Mouse (Mus musculus) heart, adult 2 months (tissue): ENCODE measurements around the gene Abcc1. TPM values are rescaled to one million over a fixed set of nuclear protein-coding genes. Genes with fewer than 3 reads are reported as not detected.

ENCODE experiments used
- DNase-seq, 2 experiments: peaks; one replicate each; pipeline ENCODE4 v3.0.0; 2021
- H3K27ac ChIP-seq: fragments of 200-600 bp; 2 replicates; pipeline ENCODE4 v1.8.1; 2022
- H3K27me3 ChIP-seq: fragments of 200-500 bp; 2 replicates; pipeline ENCODE4 v1.6.1; 2012; ENCODE audit warnings: mild to moderate bottlenecking, low read length, inconsistent platforms, mixed read lengths; ENCODE audit not compliant: control insufficient read depth, insufficient read depth
- H3K36me3 ChIP-seq: fragments of 200-500 bp; 2 replicates; pipeline ENCODE4 v1.6.1; 2012; ENCODE audit warnings: low read length, inconsistent platforms; ENCODE audit not compliant: control insufficient read depth, insufficient read depth
- H3K4me1 ChIP-seq: fragments of 200-500 bp; 2 replicates; pipeline ENCODE4 v1.6.1; 2011; ENCODE audit warnings: low read length; ENCODE audit not compliant: control insufficient read depth, insufficient read depth
- H3K4me3 ChIP-seq: fragments of 200-600 bp; 2 replicates; pipeline ENCODE4 v1.8.1; 2022
- H3K79me2 ChIP-seq: fragments of 200-500 bp; replicated peaks from 2 replicates; pipeline ENCODE4 v1.6.1; 2012; ENCODE audit warnings: mild to moderate bottlenecking, inconsistent platforms, low read length, moderate library complexity, mixed read lengths; ENCODE audit not compliant: control insufficient read depth, insufficient read depth
- H3K9ac ChIP-seq: fragments of 200-500 bp; 2 replicates; pipeline ENCODE4 v1.6.1; 2012; ENCODE audit warnings: low read depth, mild to moderate bottlenecking, control low read depth, inconsistent platforms, low read length, mixed read lengths
- CTCF ChIP-seq: fragments of 200-600 bp; IDR thresholded peaks from 2 replicates; pipeline ENCODE4 v1.8.1; 2022; ENCODE audit warnings: antibody characterized with exemption, mild to moderate bottlenecking, moderate library complexity
- EP300 ChIP-seq: fragments of 200-500 bp; IDR thresholded peaks from 2 replicates; pipeline ENCODE4 v1.6.1; 2011; ENCODE audit warnings: low read depth, low read length, control low read depth; ENCODE audit not compliant: insufficient read depth
- POLR2A ChIP-seq: fragments of 200-500 bp; IDR thresholded peaks from 2 replicates; pipeline ENCODE4 v1.6.1; 2011; ENCODE audit warnings: mild to moderate bottlenecking, low read depth, low read length, control low read depth; ENCODE audit not compliant: insufficient read depth
- WGBS: fragments of 180-500 bp; shearing (Covaris S2); methylation state at CpG from one replicate; pipeline ENCODE4 v1.1.7; 2018; 5-methylcytosine and 5-hydroxymethylcytosine counted together
- intact Hi-C: fragments of 180-260 bp; cut with DNase I; formaldehyde crosslinking; loops from one replicate; pipeline ENCODE4 v1.15.1; 2025
- polyA plus RNA-seq: library from polyadenylated mRNA; depleted of rRNA; stranded (reverse); fragments of >200 nt; gene quantifications from 2 replicates; pipeline ENCODE4 v1.2.3, GENCODE M21; 2012; rRNA removed
- total RNA-seq, 2 experiments: library from RNA; stranded (reverse); gene quantifications; 2 replicates each; pipeline ENCODE4 v1.2.3; 2021

Abcc1 gene
- total and polyA plus RNA-seq, 3 experiments, result 14.4 to 37.5 (median 21.4) TPM

DNA sequence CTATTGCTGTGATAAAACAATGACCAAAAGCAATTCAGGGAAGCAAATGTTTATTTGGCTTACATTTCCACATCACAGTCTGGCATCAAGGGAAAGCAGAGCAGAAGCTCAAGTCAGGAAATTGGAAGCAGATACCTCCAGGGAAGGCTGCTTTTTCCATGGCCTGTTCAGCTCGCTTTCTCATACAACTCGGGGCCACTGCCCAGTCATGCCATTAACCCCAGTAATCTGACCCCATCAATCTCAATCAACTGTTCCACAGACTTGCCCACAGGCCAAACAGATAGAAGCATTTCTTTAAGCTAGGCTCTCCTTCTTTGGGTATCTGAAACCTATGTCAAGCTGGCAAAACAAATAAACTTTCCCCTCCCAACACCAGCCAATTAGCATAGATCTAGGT, 145.1 kb downstream of the Abcc1 start:
- no peak overlapping the region for H3K27ac ChIP-seq
- no peak overlapping the region for H3K9ac ChIP-seq
- 30% methylated on average over 2 of the region's 2 CpGs for WGBS
- intact Hi-C loops, result no loop called here
- no peaks in the 10 kb centered on the region for H3K36me3 ChIP-seq
- no peaks in the 10 kb centered on the region for H3K79me2 ChIP-seq
- no peak overlapping the region for H3K4me3 ChIP-seq
- H3K4me1 ChIP-seq, result no peaks in the 10 kb centered on the region
- no peak for TF ChIP-seq CTCF
- no peak for TF ChIP-seq EP300
- no peak for TF ChIP-seq POLR2A
- H3K27me3 ChIP-seq, result no peaks in the 10 kb centered on the region
- DNase-seq, result no peak

Other genes with a start within 250 kb of the Abcc1 start
- gene Nde1, start 198.3 kb upstream of the Abcc1 start, total RNA-seq, result 10 to 100 TPM; 30.0 to 31.9 TPM
- 28.2 and 39.7 TPM in 2 replicates for gene Nde1, start 198.3 kb upstream of the Abcc1 start, polyA plus RNA-seq
- gene Marf1, start 198.2 kb upstream of the Abcc1 start, total RNA-seq, result 10 to 100 TPM; 32.4 to 36.1 TPM
- 8.3 and 19.2 TPM in 2 replicates for gene Marf1, start 198.2 kb upstream of the Abcc1 start, polyA plus RNA-seq
- gene Myh11, start 70.2 kb upstream of the Abcc1 start, total RNA-seq, result 10 to 100 TPM; 31.7 to 34.4 TPM
- 16.9 and 18.3 TPM in 2 replicates for gene Myh11, start 70.2 kb upstream of the Abcc1 start, polyA plus RNA-seq
- 10 to 100 TPM; 56.8 to 63.9 TPM for gene Fopnl, start 44.2 kb upstream of the Abcc1 start, total RNA-seq
- gene Fopnl, start 44.2 kb upstream of the Abcc1 start, polyA plus RNA-seq, result 58.9 and 102 TPM in 2 replicates
- gene A630010A05Rik, start 200.8 kb downstream of the Abcc1 start, total RNA-seq, result not detected
- not detected in 2 replicates for gene A630010A05Rik, start 200.8 kb downstream of the Abcc1 start, polyA plus RNA-seq